Mouse (Mus musculus): Measurements from ENCODE around the gene Cdrt4. TPM values are rescaled to one million over a fixed set of nuclear protein-coding genes. Genes with fewer than 3 reads are reported as not detected.
A peak's percentile ranks its signal among the peaks of the same experiment; 100 is the strongest.

Gene Cdrt4
- total RNA-seq, 2 experiments from 2014 or later, result 0.56 TPM; not detected in 1

GRCm38 (mm10) chr11:62943538-62943937 is 7.5 kb upstream of the Cdrt4 start:
- no peak for DNase-seq

GRCm38 (mm10) chr11:62945514-62945913 is 5.5 kb upstream of the Cdrt4 start:
- no peak for DNase-seq

GRCm38 (mm10) chr11:62949548-62949947 is 1.4 kb upstream of the Cdrt4 start:
- no peak for DNase-seq

GRCm38 (mm10) chr11:62954766-62955165 is 3.8 kb downstream of the Cdrt4 start:
- no peak for DNase-seq

GRCm38 (mm10) chr11:62955186-62955585 is 4.2 kb downstream of the Cdrt4 start:
- no peak for DNase-seq

- no peak for DNase-seq
Measured at GRCm38 (mm10) chr11:62955776-62956175, 4.8 kb downstream of the Cdrt4 start.

- no peak for DNase-seq
Measured at GRCm38 (mm10) chr11:62957626-62958180, 6.7 kb downstream of the Cdrt4 start.

GRCm38 (mm10) chr11:62963292-62963691 is 12.3 kb downstream of the Cdrt4 start:
- no peak for DNase-seq

- DNase-seq, result no peak
Measured at GRCm38 (mm10) chr11:62966424-62966764, 15.4 kb downstream of the Cdrt4 start.

GRCm38 (mm10) chr11:62966765-62967633 is 16.0 kb downstream of the Cdrt4 start:
- peak; percentile 23 to 35 for DNase-seq

GRCm38 (mm10) chr11:62977176-62977575 is 26.2 kb downstream of the Cdrt4 start:
- no peak for DNase-seq

GRCm38 (mm10) chr11:62978886-62979285 is 27.9 kb downstream of the Cdrt4 start:
- no peak for DNase-seq

GRCm38 (mm10) chr11:62981729-62982128 is 30.7 kb downstream of the Cdrt4 start:
- no peak for DNase-seq

GRCm38 (mm10) chr11:62983793-62984192 is 32.8 kb downstream of the Cdrt4 start:
- DNase-seq, result no peak

GRCm38 (mm10) chr11:62984365-62984764 is 33.4 kb downstream of the Cdrt4 start:
- no peak for DNase-seq

- DNase-seq, result no peak
Measured at GRCm38 (mm10) chr11:62985075-62985474, 34.1 kb downstream of the Cdrt4 start.

- no peak for DNase-seq
Measured at GRCm38 (mm10) chr11:62986578-62986977, 35.6 kb downstream of the Cdrt4 start.

GRCm38 (mm10) chr11:62990150-62990685 is 39.2 kb downstream of the Cdrt4 start:
- DNase-seq, result no peak

- no peak for DNase-seq
Measured at GRCm38 (mm10) chr11:62990811-62991210, 39.8 kb downstream of the Cdrt4 start.

GRCm38 (mm10) chr11:62992545-62993242 is 41.7 kb downstream of the Cdrt4 start:
- no peak for DNase-seq

GRCm38 (mm10) chr11:62995066-62995754 is 44.2 kb downstream of the Cdrt4 start:
- no peak for DNase-seq

GRCm38 (mm10) chr11:62995755-62996521 is 44.9 kb downstream of the Cdrt4 start:
- no peak for DNase-seq

Measured in layer of hippocampus, postnatal 36 days (tissue).